Mouse (Mus musculus) testis, adult 2 months (tissue): ENCODE measurements at regions not wholly inside any gene's neighbourhood (a gene's known extent, or its start where the extent isn't known, plus 50 kb on each side); places are given as distances from the start of the nearest gene placed in this dataset.

Experiments used
- CTCF ChIP-seq: fragments of 200-500 bp; IDR thresholded peaks from 2 replicates; pipeline ENCODE4 v1.5.1; 2012; ENCODE audit warnings: low read depth, mild to moderate bottlenecking, inconsistent platforms, low read length, moderate library complexity; ENCODE audit not compliant: control insufficient read depth, insufficient read depth, insufficient replicate concordance
- POLR2A ChIP-seq: fragments of 200-500 bp; IDR thresholded peaks from 2 replicates; pipeline ENCODE4 v1.6.1; 2012; ENCODE audit warnings: low read depth, mild to moderate bottlenecking, inconsistent platforms, low read length, moderate library complexity; ENCODE audit not compliant: control insufficient read depth

GRCm38 (mm10) chr9:61211627-61212026 lies 160.5 kb upstream of the Tle3 start:
- no peak for TF ChIP-seq CTCF
- no peak for TF ChIP-seq POLR2A
